In genomic region chr9:19692430-19692829, GRCm38 (mm10) we compare ENCODE assay signal across 38 mouse cellular contexts. TPM values are rescaled to one million over a fixed set of nuclear protein-coding genes. Genes with fewer than 3 reads are reported as not detected.
A peak's percentile ranks its signal among the peaks of the same experiment; 100 is the strongest.
DNase-seq lines count a peak whose midpoint lies in the region; ATAC-seq and TF ChIP-seq lines count a peak whose summit lies in the region.
"Had no signal": no experiment of that assay in that cellular context is flagged by ENCODE, and none has a peak within 500 bp of the region (broad histone marks: within the 10 kb centered on the region; RNA-seq: fewer than 3 reads in every experiment).

No protein-coding gene starts in this region.

- no peak overlapping the region for H3K9ac ChIP-seq in midbrain, postnatal 0 days (replicated peaks; ENCODE audit: low read length, poor library complexity, severe bottlenecking)
- no peak overlapping the region for H3K9ac ChIP-seq in midbrain, embryonic 13.5 days (replicated peaks)
- H3K9ac ChIP-seq: embryonic facial prominence, embryonic 15.5 days; forebrain, embryonic 12.5 days; heart, embryonic 13.5 days; hindbrain, embryonic 15.5 days; kidney, embryonic 15.5 days; limb, embryonic 13.5 days; liver, embryonic 12.5 days; midbrain, embryonic 15.5 days; stomach, embryonic 15.5 days had no signal

- no peaks in the 10 kb centered on the region for H3K27me3 ChIP-seq in midbrain, postnatal 0 days (ENCODE audit: insufficient read depth, low read length)
- H3K27me3 ChIP-seq in midbrain, embryonic 13.5 days, result no peaks in the 10 kb centered on the region
- H3K27me3 ChIP-seq: embryonic facial prominence, embryonic 15.5 days; forebrain, embryonic 12.5 days; heart, embryonic 13.5 days; hindbrain, embryonic 15.5 days; kidney, embryonic 15.5 days; limb, embryonic 13.5 days; liver, embryonic 12.5 days; midbrain, embryonic 15.5 days; stomach, embryonic 15.5 days had no signal

- no peak overlapping the region for H3K4me2 ChIP-seq in midbrain, postnatal 0 days (ENCODE audit: low read depth, low read length, poor library complexity, severe bottlenecking)
- no peak overlapping the region for H3K4me2 ChIP-seq in midbrain, embryonic 13.5 days (replicated peaks)
- H3K4me2 ChIP-seq: embryonic facial prominence, embryonic 15.5 days; forebrain, embryonic 12.5 days; heart, embryonic 13.5 days; hindbrain, embryonic 15.5 days; kidney, embryonic 15.5 days; limb, embryonic 13.5 days; liver, embryonic 12.5 days; midbrain, embryonic 15.5 days; stomach, embryonic 15.5 days had no signal

- H3K4me3 ChIP-seq in midbrain, postnatal 0 days (ENCODE audit: low read depth, low read length), result no peak overlapping the region
- H3K4me3 ChIP-seq in midbrain, embryonic 13.5 days (replicated peaks), result no peak overlapping the region
- H3K4me3 ChIP-seq: embryonic facial prominence, embryonic 10.5 days; embryonic facial prominence, embryonic 15.5 days; forebrain, embryonic 12.5 days; heart, adult 2 months; heart, embryonic 13.5 days; hindbrain, embryonic 15.5 days; kidney, embryonic 15.5 days; limb, embryonic 13.5 days; liver, embryonic 12.5 days; midbrain, embryonic 15.5 days; stomach, embryonic 15.5 days had no signal

- TF ChIP-seq CTCF in midbrain, postnatal 0 days (IDR thresholded peaks at IDR 0.05), result no peak

- intact Hi-C loops in left cerebral cortex, postnatal 4 days (cut with DNase I), result no loop called here

- no peak for ATAC-seq in midbrain, postnatal 0 days (ENCODE audit: low FRiP score)
- no peak for ATAC-seq in midbrain, embryonic 13.5 days
- ATAC-seq: liver, embryonic 12.5 days; midbrain, embryonic 15.5 days had no signal

- no peak overlapping the region for H3K27ac ChIP-seq in midbrain, postnatal 0 days (ENCODE audit: low read depth, low read length)
- no peak overlapping the region for H3K27ac ChIP-seq in midbrain, embryonic 13.5 days
- H3K27ac ChIP-seq: embryonic facial prominence, embryonic 10.5 days; embryonic facial prominence, embryonic 15.5 days; forebrain, embryonic 12.5 days; heart, adult 2 months; heart, embryonic 13.5 days; hindbrain, embryonic 15.5 days; kidney, embryonic 15.5 days; limb, embryonic 13.5 days; liver, embryonic 12.5 days; macrophage; midbrain, embryonic 15.5 days; stomach, embryonic 15.5 days had no signal

- H3K4me1 ChIP-seq in midbrain, postnatal 0 days (ENCODE audit: insufficient read depth, low read length), result no peaks in the 10 kb centered on the region
- no peaks in the 10 kb centered on the region for H3K4me1 ChIP-seq in midbrain, embryonic 13.5 days (replicated peaks)
- H3K4me1 ChIP-seq: embryonic facial prominence, embryonic 10.5 days; embryonic facial prominence, embryonic 15.5 days; forebrain, embryonic 12.5 days; heart, embryonic 13.5 days; hindbrain, embryonic 15.5 days; kidney, embryonic 15.5 days; limb, embryonic 13.5 days; liver, embryonic 12.5 days; midbrain, embryonic 15.5 days; stomach, embryonic 15.5 days had no signal

- no peaks in the 10 kb centered on the region for H3K36me3 ChIP-seq in midbrain, postnatal 0 days (ENCODE audit: insufficient read depth, low read length)
- no peaks in the 10 kb centered on the region for H3K36me3 ChIP-seq in midbrain, embryonic 13.5 days
- H3K36me3 ChIP-seq: embryonic facial prominence, embryonic 10.5 days; embryonic facial prominence, embryonic 15.5 days; forebrain, embryonic 12.5 days; heart, embryonic 13.5 days; hindbrain, embryonic 15.5 days; kidney, embryonic 15.5 days; limb, embryonic 13.5 days; liver, embryonic 12.5 days; midbrain, embryonic 15.5 days; stomach, embryonic 15.5 days had no signal

- no peaks in the 10 kb centered on the region for H3K9me3 ChIP-seq in midbrain, postnatal 0 days (ENCODE audit: low read length)
- peaks cover 6% of the 10 kb centered on the region for H3K9me3 ChIP-seq in midbrain, embryonic 13.5 days
- H3K9me3 ChIP-seq: embryonic facial prominence, embryonic 15.5 days; kidney, embryonic 15.5 days; liver, embryonic 12.5 days; midbrain, embryonic 15.5 days; stomach, embryonic 15.5 days had no signal

- WGBS in midbrain, postnatal 0 days, result 83% methylated on average over 2 of the region's 2 CpGs
- WGBS in midbrain, embryonic 13.5 days, result 79% methylated on average over 2 of the region's 2 CpGs

- peak; percentile 6 for DNase-seq in left cerebral cortex, postnatal 4 days
- DNase-seq in left cerebral cortex, adult 8-10 months (ENCODE audit: low spot score in 2 of 2), result no peak
- peak; percentile 1 for DNase-seq in midbrain, postnatal 0 days (ENCODE audit: low spot score)
- peak; percentile 5 for DNase-seq in NIH3T3 (ENCODE audit: low read depth)
- DNase-seq in heart, adult 8-10 months (ENCODE audit: low spot score), result no peak
- no peak for DNase-seq in thymus, postnatal 4 days
- DNase-seq: adrenal gland, postnatal 25 days; cerebellum, adult 2 months; cerebellum, postnatal 25 days; heart, adult 2 months; heart, postnatal 10 days; kidney, adult 18-20 months; kidney, postnatal 25 days; right cerebral cortex, postnatal 25 days; thymus, postnatal 25 days had no signal

RNA-seq across cellular contexts. Expression of gene Olfr857, which starts 16.8 kb away (rescaled TPM):
- not detected for total RNA-seq in left cerebral cortex, postnatal 4 days (2021)
- under 1 TPM in 1 of 4 experiments, not detected in 3; 0.14 TPM for total RNA-seq in left cerebral cortex, adult 8-10 months (2022)
- total RNA-seq in midbrain, postnatal 0 days (2014; rRNA removed), result not detected in 2 replicates
- polyA plus RNA-seq in midbrain, postnatal 0 days (2015; fragmentation: Nextera tagmentation; extraction: Ambion mirVana), result not detected in 2 replicates
- polyA plus RNA-seq in midbrain, embryonic 13.5 days (2015; fragmentation: Nextera tagmentation; extraction: Ambion mirVana), result not detected in 2 replicates
- total RNA-seq in heart, adult 8-10 months (2022), result not detected
- total RNA-seq: adrenal gland, adult 18-20 months; adrenal gland, postnatal 25 days; gastrocnemius, adult 8-10 months; gastrocnemius, postnatal 4 days; heart, adult 2 months; heart, postnatal 10 days; hematopoietic stem cell, adult 5-6 weeks; layer of hippocampus, adult 18-20 months; layer of hippocampus, postnatal 10 days; left cerebral cortex, adult 18-20 months; left cerebral cortex, postnatal 25 days; neutrophil, adult 5-6 weeks had no signal
- polyA plus RNA-seq: embryonic facial prominence, embryonic 10.5 days; forebrain, embryonic 12.5 days; heart, adult 2 months; heart, embryonic 13.5 days; hindbrain, embryonic 15.5 days; intestine, embryonic 14.5 days; kidney, embryonic 15.5 days; limb, embryonic 13.5 days; liver, embryonic 12.5 days; macrophage; midbrain, embryonic 15.5 days; neural tube, embryonic 11.5 days; stomach, embryonic 15.5 days had no signal

Comparison
In these comparisons a context has a peak if more than half of its experiments do, and no peak if none do; other contexts are left out.
1. DNase-seq: peak in left cerebral cortex, postnatal 4 days (single experiment), midbrain, postnatal 0 days (single experiment) and NIH3T3 (single experiment); none in left cerebral cortex, adult 8-10 months (0 of 2), heart, adult 8-10 months (single experiment) and thymus, postnatal 4 days (single experiment).